Mouse (Mus musculus) neural tube, embryonic 14.5 days (tissue): ENCODE measurements around the gene Fabp2. TPM values are rescaled to one million over a fixed set of nuclear protein-coding genes. Genes with fewer than 3 reads are reported as not detected.
"Not testable (repeated sequence)": the region's sequence is repeated elsewhere in the genome, so short reads cannot be mapped to it uniquely, and the experiment has no call there.

Experiments used
- ATAC-seq: fragments of 200-750 bp; cut with Nextera tagmentation; 2 replicates; pipeline ENCODE4 v1.8.0; 2017; ENCODE audit warnings: low read depth, mild to moderate bottlenecking, moderate TSS enrichment, moderate library complexity
- H3K27ac ChIP-seq: fragments of 300-500 bp; sonication (generic); 2 replicates; pipeline ENCODE4 v1.5.1; 2014; ENCODE audit warnings: low read depth, mild to moderate bottlenecking, control low read depth, low read length, moderate library complexity, mixed read lengths
- H3K27me3 ChIP-seq: fragments of 300-500 bp; sonication (generic); 2 replicates; pipeline ENCODE4 v1.6.1; 2014; ENCODE audit warnings: low read length; ENCODE audit not compliant: control insufficient read depth, insufficient read depth
- H3K36me3 ChIP-seq: fragments of 300-500 bp; sonication (generic); 2 replicates; pipeline ENCODE4 v1.6.1; 2014; ENCODE audit warnings: low read length, mixed read lengths; ENCODE audit not compliant: control insufficient read depth, insufficient read depth
- H3K4me1 ChIP-seq: fragments of 300-500 bp; sonication (generic); 2 replicates; pipeline ENCODE4 v1.6.1; 2014; ENCODE audit warnings: low read length; ENCODE audit not compliant: control insufficient read depth, insufficient read depth
- H3K4me2 ChIP-seq: fragments of 300-500 bp; sonication (generic); 2 replicates; pipeline ENCODE4 v1.6.1; 2014; ENCODE audit warnings: mild to moderate bottlenecking, low read depth, low read length, control low read depth
- H3K4me3 ChIP-seq: fragments of 300-500 bp; sonication (generic); 2 replicates; pipeline ENCODE4 v1.5.1; 2014; ENCODE audit warnings: low read depth, low read length, control low read depth, mixed read lengths
- H3K9ac ChIP-seq: fragments of 300-500 bp; sonication (generic); replicated peaks from 2 replicates; pipeline ENCODE4 v1.6.1; 2014; ENCODE audit warnings: low read depth, mild to moderate bottlenecking, control low read depth, low read length, mixed read lengths
- H3K9me3 ChIP-seq: fragments of 300-500 bp; sonication (generic); 2 replicates; pipeline ENCODE4 v1.6.1; 2016; ENCODE audit warnings: low read length; ENCODE audit not compliant: control insufficient read depth
- WGBS: fragments of 180-500 bp; shearing (Covaris S2); extraction: QIAGEN DNeasy Blood & Tissue Kit; methylation state at CpG from one replicate; pipeline ENCODE4 v1.1.7; 2014; 5-methylcytosine and 5-hydroxymethylcytosine counted together
- polyA plus RNA-seq: library from polyadenylated mRNA; unstranded; fragments of >200 nt; fragmentation: Nextera tagmentation; extraction: Ambion mirVana; gene quantifications from 2 replicates; pipeline ENCODE4 v1.2.1, GENCODE M21; 2014

Gene Fabp2
- polyA plus RNA-seq, 1 experiment from 2014 or later = not detected

DNA sequence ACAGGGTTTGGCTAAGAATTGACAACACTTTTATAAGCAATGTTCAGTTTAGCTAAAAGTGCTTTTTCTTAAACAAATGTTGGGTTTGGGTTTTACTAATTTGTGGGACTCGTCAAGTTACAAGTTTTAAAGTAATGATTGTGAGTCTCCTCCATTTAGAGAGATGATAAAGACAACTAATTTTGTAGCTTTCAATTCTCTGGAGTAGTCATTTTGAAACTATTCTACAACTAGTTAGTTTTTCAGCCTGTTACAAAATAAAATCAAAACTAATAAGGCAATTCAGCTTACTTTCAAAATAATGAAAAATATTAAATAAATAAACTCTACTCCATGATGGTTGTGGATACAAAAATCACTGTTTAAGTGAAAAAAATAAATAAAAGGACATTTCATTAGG lies 37.6 kb downstream of the Fabp2 start:
- ATAC-seq = no peak
- H3K36me3 ChIP-seq = no peaks in the 10 kb centered on the region
- H3K9me3 ChIP-seq = no peaks in the 10 kb centered on the region
- H3K4me2 ChIP-seq = no peak overlapping the region
- H3K27ac ChIP-seq = no peak overlapping the region
- H3K9ac ChIP-seq = no peak overlapping the region
- H3K4me3 ChIP-seq = no peak overlapping the region
- WGBS = 94% methylated on average over 1 of the region's 1 CpGs
- H3K27me3 ChIP-seq = no peaks in the 10 kb centered on the region
- H3K4me1 ChIP-seq = no peaks in the 10 kb centered on the region

DNA sequence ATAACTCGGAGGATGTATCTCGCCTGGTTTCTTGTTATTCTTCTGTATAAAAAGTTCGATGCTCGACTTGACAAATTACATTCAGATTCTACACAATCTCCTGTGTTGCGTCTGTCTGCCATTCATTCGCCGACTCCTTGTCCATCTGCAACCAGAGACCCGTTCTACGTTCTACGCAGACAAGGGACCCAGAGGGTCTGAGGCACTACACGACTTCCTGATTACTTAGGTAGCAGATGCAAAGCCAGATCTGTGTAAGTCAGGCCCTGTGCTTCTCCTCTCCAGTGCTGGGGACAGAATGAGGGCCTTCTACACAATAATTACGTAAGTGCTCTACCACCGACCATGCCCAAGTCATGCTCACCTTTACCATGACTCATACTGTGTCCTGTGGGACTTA lies 42.3 kb downstream of the Fabp2 start:
- not testable (repeated sequence) for H3K27me3 ChIP-seq, ATAC-seq, H3K9me3 ChIP-seq, H3K4me3 ChIP-seq, H3K27ac ChIP-seq, H3K4me1 ChIP-seq, H3K36me3 ChIP-seq, H3K9ac ChIP-seq, H3K4me2 ChIP-seq
- 85% methylated on average over 13 of the region's 13 CpGs for WGBS

GRCm38 (mm10) chr3:122939215-122939614 lies 44.3 kb downstream of the Fabp2 start:
- Histone ChIP-seq H3K27me3 (no peaks in the 10 kb centered on the region), H3K4me1 (no peaks in the 10 kb centered on the region), H3K4me2 (no peak overlapping the region), H3K9ac (no peak overlapping the region), H3K9me3 (no peaks in the 10 kb centered on the region), H3K4me3 (no peak overlapping the region), H3K27ac (no peak overlapping the region), H3K36me3 (no peaks in the 10 kb centered on the region)
- ATAC-seq = no peak
- WGBS = 88% methylated on average over 2 of the region's 2 CpGs

- H3K4me3 ChIP-seq = no peak overlapping the region
- H3K9me3 ChIP-seq = no peaks in the 10 kb centered on the region
- no peak for ATAC-seq
- H3K4me1 ChIP-seq = no peaks in the 10 kb centered on the region
- H3K4me2 ChIP-seq = no peak overlapping the region
- H3K27me3 ChIP-seq = no peaks in the 10 kb centered on the region
- WGBS = 86% methylated on average over 6 of the region's 6 CpGs
- H3K27ac ChIP-seq = no peak overlapping the region
- no peaks in the 10 kb centered on the region for H3K36me3 ChIP-seq
- no peak overlapping the region for H3K9ac ChIP-seq
These were observed 48.6 kb downstream of the Fabp2 start for GRCm38 (mm10) chr3:122943387-122943890.

Other genes starting within 250 kb of the Fabp2 start
- 1.7 and 2.0 TPM in 2 replicates for gene Pde5a, start 166.1 kb upstream of the Fabp2 start, polyA plus RNA-seq
- not detected in 2 replicates for gene Gm10959, start 24.3 kb downstream of the Fabp2 start, polyA plus RNA-seq
- 89.3 and 90.3 TPM in 2 replicates for gene 1810037I17Rik, start 29.1 kb downstream of the Fabp2 start, polyA plus RNA-seq
- 10.2 and 15.1 TPM in 2 replicates for gene Usp53, start 89.4 kb downstream of the Fabp2 start, polyA plus RNA-seq
- 0.55 TPM in 1 of 2 replicates, not detected in the other for gene Myoz2, start 139.9 kb downstream of the Fabp2 start, polyA plus RNA-seq